Mouse (Mus musculus) bone marrow, adult 2 months (tissue): ENCODE measurements around the gene Ubxn6.

Source experiments
- CTCF ChIP-seq: fragments of 200-500 bp; IDR thresholded peaks from 2 replicates; pipeline ENCODE4 v1.5.1; 2011; ENCODE audit warnings: low read length, control low read depth; ENCODE audit not compliant: control insufficient read depth, insufficient read depth
- POLR2A ChIP-seq: fragments of 200-500 bp; IDR thresholded peaks from 2 replicates; pipeline ENCODE4 v1.6.1; 2011; ENCODE audit warnings: low read depth, mild to moderate bottlenecking, control low read depth, low read length, borderline replicate concordance; ENCODE audit not compliant: control insufficient read depth

DNA sequence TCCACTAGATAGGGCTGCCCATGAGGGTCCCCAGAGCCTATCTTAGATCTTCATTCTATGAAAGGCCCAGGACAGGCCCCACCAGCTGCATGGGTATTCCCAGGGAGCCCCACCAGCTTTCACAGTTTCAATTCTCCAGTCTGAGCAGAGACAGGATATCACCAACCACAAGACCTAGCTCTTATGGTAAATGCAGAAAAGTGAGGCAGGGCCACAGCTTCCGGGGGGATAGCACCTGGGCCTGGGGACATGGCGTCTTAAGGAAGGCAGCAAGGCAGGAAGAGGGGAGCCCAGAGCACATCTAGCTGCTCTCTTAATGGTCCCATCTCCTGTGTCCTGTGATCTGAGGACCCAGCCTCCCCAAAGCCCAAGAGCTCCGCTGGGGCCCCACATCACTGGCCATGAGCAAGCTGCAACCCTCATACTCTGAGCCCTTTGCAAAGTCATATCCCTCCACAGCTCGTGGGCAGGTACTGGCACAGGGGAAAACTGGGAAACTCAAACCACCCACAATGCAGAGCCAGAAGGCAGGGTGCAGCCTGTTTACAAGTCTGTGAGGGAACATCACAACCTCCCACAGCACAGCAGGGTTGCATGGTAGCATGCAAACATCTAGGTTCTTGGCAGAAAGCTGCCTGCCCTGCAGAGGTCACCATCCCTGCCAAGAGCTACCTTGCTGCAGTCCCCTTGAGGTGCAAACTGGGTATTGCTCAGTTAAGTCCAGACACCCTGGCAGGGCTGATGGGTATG lies 53.5 kb downstream of the Ubxn6 start:
- no peak for TF ChIP-seq CTCF
- no peak for TF ChIP-seq POLR2A
